Mouse (Mus musculus) CH12.LX (cell line): ENCODE results near the gene Atrx.
"Not testable (repeated sequence)": the region's sequence is repeated elsewhere in the genome, so short reads cannot be mapped to it uniquely, and the experiment has no call there.

Source experiments
- CTCF ChIP-seq, 2 experiments: IDR thresholded peaks in 1 of 2; conservative IDR thresholded peaks in 1 of 2; 2 replicates each; pipeline ENCODE4 v1.5.1; 2011 to 2012; ENCODE audit warnings: low read depth in 2 of 2, low read length in 2 of 2, improper control_type of control experiment in 1 of 2, inconsistent platforms in 1 of 2, mild to moderate bottlenecking in 1 of 2, moderate library complexity in 1 of 2
- E2F4 ChIP-seq: IDR thresholded peaks from 2 replicates; pipeline ENCODE4 v1.6.1; 2011; ENCODE audit warnings: low read depth, low read length, improper control_type of control experiment; ENCODE audit not compliant: insufficient replicate concordance
- JUND ChIP-seq: conservative IDR thresholded peaks from 2 replicates; pipeline ENCODE4 v1.6.1; 2011; ENCODE audit warnings: low read depth, low read length, improper control_type of control experiment
- MAX ChIP-seq: IDR thresholded peaks from 2 replicates; pipeline ENCODE4 v1.6.1; 2011; ENCODE audit warnings: low read length, improper control_type of control experiment
- POLR2AphosphoS2 ChIP-seq: IDR thresholded peaks from 2 replicates; pipeline ENCODE4 v1.6.1; 2011; ENCODE audit warnings: low read depth, low read length, improper control_type of control experiment
- USF2 ChIP-seq: conservative IDR thresholded peaks from 2 replicates; pipeline ENCODE4 v1.6.1; 2011; ENCODE audit warnings: low read depth, low read length, improper control_type of control experiment

DNA sequence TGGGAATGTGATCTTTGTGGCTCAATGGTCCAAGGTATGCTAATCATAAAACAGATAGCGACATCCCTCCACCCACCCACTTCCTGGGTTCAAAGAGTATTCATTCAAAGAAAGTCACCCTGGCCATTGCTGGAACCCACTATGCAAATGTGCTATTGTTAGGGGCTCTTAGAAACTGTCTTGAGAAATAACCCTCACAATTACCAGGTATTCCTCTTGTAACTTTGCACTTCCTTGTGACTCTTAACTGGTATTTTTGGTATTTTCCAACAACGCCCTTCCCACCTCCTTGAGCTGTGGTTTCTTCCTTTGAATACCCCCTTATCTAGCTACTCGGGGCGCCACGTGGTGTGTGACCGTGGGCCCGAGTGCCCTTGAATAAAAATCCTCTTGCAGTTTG, 6.2 kb downstream of the Atrx start:
- not testable (repeated sequence) for TF ChIP-seq JUND; E2F4; CTCF (conservative IDR thresholded peaks at IDR 0.05 in 1 of 2, IDR thresholded peaks at IDR 0.05 in 1 of 2; ENCODE audit: low read depth in 2 of 2, low read length in 2 of 2); MAX; USF2; POLR2AphosphoS2
